Mouse (Mus musculus) forebrain, postnatal 0 days (tissue): ENCODE measurements at regions not wholly inside any gene's neighbourhood (a gene's known extent, or its start where the extent isn't known, plus 50 kb on each side); places are given as distances from the start of the nearest gene placed in this dataset.

Experiments
- ATAC-seq: fragments of 200-750 bp; cut with Nextera tagmentation; 2 replicates; pipeline ENCODE4 v1.8.0; 2017; ENCODE audit warnings: mild to moderate bottlenecking, moderate library complexity
- DNase-seq: peaks from one replicate; pipeline ENCODE4 v3.0.0-alpha.2; 2015
- H3K27ac ChIP-seq: fragments of 300-500 bp; sonication (generic); 2 replicates; pipeline ENCODE4 v1.5.1; 2014; ENCODE audit warnings: low read depth, mild to moderate bottlenecking, antibody characterized with exemption, low read length, moderate library complexity, mixed read lengths
- H3K27me3 ChIP-seq: fragments of 300-500 bp; sonication (generic); 2 replicates; pipeline ENCODE4 v1.6.1; 2014; ENCODE audit warnings: mild to moderate bottlenecking, low read length, mixed read lengths; ENCODE audit not compliant: insufficient read depth
- H3K36me3 ChIP-seq: fragments of 300-500 bp; sonication (generic); 2 replicates; pipeline ENCODE4 v1.6.1; 2014; ENCODE audit warnings: mild to moderate bottlenecking, moderate library complexity; ENCODE audit not compliant: insufficient read depth
- H3K4me1 ChIP-seq: fragments of 300-500 bp; sonication (generic); 2 replicates; pipeline ENCODE4 v1.6.1; 2014; ENCODE audit warnings: antibody characterized with exemption; ENCODE audit not compliant: insufficient read depth
- H3K4me2 ChIP-seq: fragments of 300-500 bp; sonication (generic); 2 replicates; pipeline ENCODE4 v1.6.1; 2014; ENCODE audit warnings: low read depth, mild to moderate bottlenecking, moderate library complexity
- H3K4me3 ChIP-seq: fragments of 300-500 bp; sonication (generic); 2 replicates; pipeline ENCODE4 v1.5.1; 2014; ENCODE audit warnings: low read depth, low read length, mixed read lengths
- H3K9ac ChIP-seq: fragments of 300-500 bp; sonication (generic); 2 replicates; pipeline ENCODE4 v1.6.1; 2014; ENCODE audit warnings: mild to moderate bottlenecking
- H3K9me3 ChIP-seq: fragments of 300-500 bp; sonication (generic); 2 replicates; pipeline ENCODE4 v1.6.1; 2016; ENCODE audit warnings: low read length
- CTCF ChIP-seq: sonication (generic); IDR thresholded peaks from 2 replicates; pipeline ENCODE4 v1.5.1; 2016; ENCODE audit warnings: antibody characterized with exemption, control low read depth, low read depth
- WGBS: fragments of 180-500 bp; shearing (Covaris S2); extraction: QIAGEN DNeasy Blood & Tissue Kit; methylation state at CpG from one replicate; pipeline ENCODE4 v1.1.7; 2014; 5-methylcytosine and 5-hydroxymethylcytosine counted together

DNA sequence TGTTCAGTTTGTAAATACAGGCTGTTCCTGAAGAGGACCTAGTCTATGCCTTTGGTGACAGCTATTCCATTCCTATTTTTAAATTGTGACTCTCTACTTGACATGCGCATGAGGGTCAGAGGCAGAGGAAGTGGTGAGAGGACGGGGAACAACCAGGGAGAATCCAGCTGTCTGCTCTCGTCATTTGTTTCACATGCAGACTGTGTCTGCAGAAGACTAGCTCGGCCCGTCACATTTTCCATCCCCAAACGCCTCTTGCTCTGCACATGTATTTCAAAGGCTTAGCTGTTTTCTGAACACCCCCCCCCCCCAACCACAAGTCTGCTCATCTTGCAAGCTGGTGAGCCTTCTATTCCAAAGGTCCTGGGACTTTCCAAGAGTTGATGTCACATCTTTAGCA lies 339.4 kb downstream of the Dhx35 start:
- no peaks in the 10 kb centered on the region for H3K4me1 ChIP-seq
- H3K27ac ChIP-seq, result no peak overlapping the region
- no peak for TF ChIP-seq CTCF
- ATAC-seq (no peak), DNase-seq (no peak)
- no peak overlapping the region for H3K4me3 ChIP-seq
- WGBS, result 83% methylated on average over 6 of the region's 6 CpGs
- H3K36me3 ChIP-seq, result no peaks in the 10 kb centered on the region
- H3K9ac ChIP-seq, result no peak overlapping the region
- no peak overlapping the region for H3K4me2 ChIP-seq
- no peaks in the 10 kb centered on the region for H3K27me3 ChIP-seq
- no peaks in the 10 kb centered on the region; the same call in 1 of the 2 replicates for H3K9me3 ChIP-seq

DNA sequence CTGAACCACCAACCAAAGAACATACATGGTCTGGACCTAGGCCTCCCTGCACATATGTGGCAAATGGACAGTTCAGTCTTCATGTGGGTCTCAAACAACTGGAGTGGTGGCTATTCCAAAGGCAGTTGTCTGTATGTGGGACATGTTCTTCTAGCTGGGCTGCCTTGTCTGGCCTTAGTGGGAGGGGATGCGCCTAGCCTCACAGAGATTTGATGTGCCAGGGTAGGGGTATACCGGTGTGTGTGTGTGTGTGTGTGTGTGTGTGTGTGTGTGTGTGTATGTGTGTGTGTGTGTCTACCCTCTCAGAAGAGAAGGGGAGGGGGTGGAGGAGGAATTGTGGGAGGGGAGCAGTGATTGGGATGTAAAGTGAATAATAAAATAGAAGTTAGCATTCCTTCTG lies 344.0 kb downstream of the Dhx35 start:
- H3K27ac ChIP-seq, result no peak overlapping the region
- WGBS, result 96% methylated on average over 2 of the region's 2 CpGs
- H3K4me3 ChIP-seq, result no peak overlapping the region
- DNase-seq (no peak), ATAC-seq (no peak)
- TF ChIP-seq CTCF, result no peak
- no peaks in the 10 kb centered on the region for H3K27me3 ChIP-seq
- no peaks in the 10 kb centered on the region for H3K9me3 ChIP-seq
- no peaks in the 10 kb centered on the region for H3K4me1 ChIP-seq
- no peak overlapping the region for H3K4me2 ChIP-seq
- H3K9ac ChIP-seq, result no peak overlapping the region
- no peaks in the 10 kb centered on the region for H3K36me3 ChIP-seq

DNA sequence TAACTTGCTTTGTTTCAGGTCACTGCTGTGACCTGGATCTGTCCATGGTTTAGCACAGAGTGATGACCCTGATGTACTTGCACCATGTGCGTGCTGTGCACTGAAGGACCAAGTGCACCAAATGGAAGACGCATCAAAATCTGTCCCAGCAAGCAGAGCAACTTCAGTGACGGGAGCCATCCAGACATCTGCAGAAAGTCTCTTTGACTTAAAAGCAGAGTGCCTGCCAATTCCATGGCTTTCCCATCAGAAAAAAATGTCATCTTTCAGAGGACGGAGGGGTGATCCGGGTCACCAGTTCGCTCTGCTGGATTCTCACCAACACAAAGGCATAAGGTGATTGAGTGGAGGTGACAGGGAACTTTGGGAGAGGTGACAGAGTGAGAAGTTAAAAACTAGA lies 351.4 kb downstream of the Dhx35 start:
- DNase-seq (no peak), ATAC-seq (no peak)
- no peak overlapping the region for H3K9ac ChIP-seq
- H3K36me3 ChIP-seq, result no peaks in the 10 kb centered on the region
- no peaks in the 10 kb centered on the region for H3K9me3 ChIP-seq
- no peak overlapping the region for H3K4me2 ChIP-seq
- TF ChIP-seq CTCF, result no peak
- H3K27ac ChIP-seq, result no peak overlapping the region
- 84% methylated on average over 6 of the region's 6 CpGs for WGBS
- no peak overlapping the region for H3K4me3 ChIP-seq
- H3K27me3 ChIP-seq, result no peaks in the 10 kb centered on the region
- H3K4me1 ChIP-seq, result no peaks in the 10 kb centered on the region

DNA sequence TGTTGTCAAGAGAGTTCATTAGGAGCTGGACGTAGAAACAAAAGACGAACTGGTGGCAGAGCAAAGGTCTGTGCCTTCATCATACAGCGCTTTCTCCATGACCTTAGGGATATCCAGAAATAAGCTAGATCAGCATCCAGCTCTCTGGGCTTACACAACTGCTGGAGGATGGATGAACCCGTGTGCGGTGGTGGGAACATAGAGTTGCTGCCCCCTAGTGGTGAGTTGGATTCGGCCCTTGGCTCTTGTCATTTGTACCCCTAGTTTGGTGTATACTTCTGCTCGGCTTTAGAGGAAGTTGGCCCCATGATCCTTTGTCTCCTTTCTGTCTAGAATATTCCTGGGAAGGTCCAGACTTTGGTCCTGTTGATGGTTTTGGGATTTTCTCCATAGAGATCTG lies 369.4 kb downstream of the Dhx35 start:
- H3K9me3 ChIP-seq, result no peaks in the 10 kb centered on the region
- ATAC-seq (no peak), DNase-seq (peak; percentile 9)
- no peak overlapping the region for H3K4me3 ChIP-seq
- 40% methylated on average over 7 of the region's 7 CpGs for WGBS
- peak; percentile 61 for TF ChIP-seq CTCF
- no peak overlapping the region for H3K9ac ChIP-seq
- no peaks in the 10 kb centered on the region for H3K27me3 ChIP-seq
- no peak overlapping the region for H3K4me2 ChIP-seq
- H3K27ac ChIP-seq, result no peak overlapping the region
- no peaks in the 10 kb centered on the region for H3K4me1 ChIP-seq
- no peaks in the 10 kb centered on the region for H3K36me3 ChIP-seq

DNA sequence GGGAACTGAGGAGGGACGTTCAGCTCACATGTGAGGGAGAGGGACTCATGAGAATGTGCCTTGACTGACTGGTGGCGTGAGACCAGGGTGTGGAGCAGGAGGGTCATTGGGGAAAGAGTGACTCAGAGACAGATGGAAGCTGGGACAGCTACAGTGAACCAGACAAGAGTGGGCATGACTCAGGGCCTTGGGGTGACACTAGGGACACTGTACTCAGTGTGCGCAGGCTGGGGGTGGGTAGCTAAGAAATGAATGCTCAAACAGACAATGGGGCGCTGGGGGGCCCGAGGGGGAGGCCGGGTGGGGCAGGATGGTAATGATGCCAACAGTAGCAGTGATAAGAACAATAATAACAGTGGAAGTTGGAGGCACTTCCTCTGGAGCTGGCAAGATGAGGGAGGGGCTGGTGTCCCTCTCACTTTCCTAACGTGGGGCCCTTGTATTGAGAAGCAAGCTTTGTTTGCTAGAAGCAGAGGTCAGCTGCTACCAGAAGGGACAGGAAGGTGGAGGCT lies 374.0 kb downstream of the Dhx35 start:
- Histone ChIP-seq H3K36me3 (no peaks in the 10 kb centered on the region), H3K4me2 (no peak overlapping the region), H3K9ac (no peak overlapping the region), H3K4me1 (no peaks in the 10 kb centered on the region), H3K27ac (no peak overlapping the region), H3K9me3 (no peaks in the 10 kb centered on the region), H3K4me3 (no peak overlapping the region), H3K27me3 (no peaks in the 10 kb centered on the region)
- 69% methylated on average over 7 of the region's 7 CpGs for WGBS
- DNase-seq (no peak), ATAC-seq (no peak)
- TF ChIP-seq CTCF, result no peak

DNA sequence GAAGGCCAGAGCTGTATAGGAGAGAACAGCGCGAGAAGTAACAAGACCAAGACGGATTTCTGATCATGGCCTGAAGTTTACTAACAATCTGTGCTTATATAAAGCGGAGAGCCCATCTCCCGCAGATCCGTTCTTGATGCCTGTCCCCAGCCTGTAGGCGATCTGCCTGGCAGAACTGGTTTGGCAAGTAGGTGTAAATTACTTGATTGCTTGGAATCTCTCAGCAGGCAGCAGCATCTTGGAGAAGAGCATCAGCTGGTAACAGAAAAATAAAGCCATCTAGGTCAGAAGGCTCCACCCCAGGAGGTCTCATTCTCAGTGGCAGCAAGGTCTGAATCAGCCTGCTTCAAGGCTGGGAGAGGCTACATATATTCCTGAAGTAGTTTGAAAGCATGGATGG lies 401.5 kb downstream of the Dhx35 start:
- Histone ChIP-seq H3K9me3 (no peaks in the 10 kb centered on the region), H3K27ac (no peak overlapping the region), H3K27me3 (no peaks in the 10 kb centered on the region), H3K4me2 (no peak overlapping the region), H3K4me3 (no peak overlapping the region), H3K36me3 (no peaks in the 10 kb centered on the region), H3K9ac (no peak overlapping the region), H3K4me1 (no peaks in the 10 kb centered on the region)
- ATAC-seq, result no peak
- 48% methylated on average over 7 of the region's 7 CpGs for WGBS
- TF ChIP-seq CTCF, result no peak
- no peak for DNase-seq

DNA sequence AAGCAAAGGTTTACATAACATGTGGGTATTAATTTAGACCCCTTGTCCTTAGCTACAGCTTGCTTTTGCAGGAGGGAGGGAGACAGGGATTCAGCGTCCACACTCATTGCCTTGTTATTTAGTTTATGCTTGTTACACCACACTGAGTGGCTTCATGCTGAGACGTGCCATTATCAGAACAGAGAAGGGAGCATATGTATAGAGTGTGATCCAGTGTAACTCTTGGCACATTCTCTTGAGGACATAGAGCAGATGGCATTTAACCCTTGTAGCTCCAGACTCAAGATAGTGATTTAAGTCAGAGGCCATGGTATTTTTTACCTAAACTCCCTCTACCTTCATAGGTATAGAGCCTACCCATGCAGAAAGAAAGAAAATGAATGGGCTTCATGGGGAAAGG lies 437.7 kb downstream of the Dhx35 start:
- no peak overlapping the region for H3K4me2 ChIP-seq
- DNase-seq (no peak), ATAC-seq (no peak)
- 23% methylated on average over 2 of the region's 2 CpGs for WGBS
- no peaks in the 10 kb centered on the region for H3K36me3 ChIP-seq
- H3K9ac ChIP-seq, result no peak overlapping the region
- no peaks in the 10 kb centered on the region for H3K27me3 ChIP-seq
- no peaks in the 10 kb centered on the region for H3K4me1 ChIP-seq
- TF ChIP-seq CTCF, result no peak
- H3K4me3 ChIP-seq, result no peak overlapping the region
- H3K27ac ChIP-seq, result no peak overlapping the region
- no peaks in the 10 kb centered on the region for H3K9me3 ChIP-seq

DNA sequence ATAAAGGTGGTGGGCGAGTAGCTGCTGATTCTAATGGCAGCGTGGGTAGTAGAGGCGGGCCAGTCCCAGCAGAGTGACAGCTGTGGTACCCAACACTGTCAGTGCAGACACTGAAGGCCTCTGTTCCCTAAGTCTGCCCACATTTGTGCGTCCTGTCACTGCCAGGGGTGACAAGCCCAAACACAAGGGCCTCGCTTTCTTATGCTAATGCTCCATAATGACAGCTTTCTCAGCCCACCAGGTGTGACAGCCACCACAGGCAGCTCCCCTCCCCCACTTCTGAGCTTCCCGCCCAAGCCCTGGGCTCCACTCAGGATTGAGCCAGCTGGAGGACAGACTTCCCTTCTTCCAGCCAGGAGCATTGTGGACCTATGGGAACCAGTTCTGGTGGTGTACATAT lies 440.4 kb downstream of the Dhx35 start:
- H3K4me1 ChIP-seq, result no peaks in the 10 kb centered on the region
- ATAC-seq (peak; percentile 81), DNase-seq (peak; percentile 22)
- no peaks in the 10 kb centered on the region for H3K27me3 ChIP-seq
- H3K4me3 ChIP-seq, result no peak overlapping the region
- no peak overlapping the region for H3K4me2 ChIP-seq
- no peak overlapping the region for H3K9ac ChIP-seq
- TF ChIP-seq CTCF, result no peak
- H3K9me3 ChIP-seq, result no peaks in the 10 kb centered on the region
- WGBS, result 16% methylated on average over 6 of the region's 6 CpGs
- H3K27ac ChIP-seq, result no peak overlapping the region
- no peaks in the 10 kb centered on the region for H3K36me3 ChIP-seq
